13 mouse cellular contexts compared by ENCODE assay signal in genomic region chr14:104114986-104115951, GRCm38 (mm10).
"Had no signal": no experiment of that assay in that cellular context is flagged by ENCODE, and none has a peak within 500 bp of the region (broad histone marks: within the 10 kb centered on the region; RNA-seq: fewer than 3 reads in every experiment).

No protein-coding gene starts in this region.

- H3K9me3 ChIP-seq: limb, embryonic 13.5 days had no signal

- H3K9ac ChIP-seq: limb, embryonic 13.5 days; liver, embryonic 14.5 days had no signal

- H3K4me1 ChIP-seq: limb, embryonic 13.5 days had no signal

- H3K4me2 ChIP-seq: limb, embryonic 13.5 days had no signal

- H3K36me3 ChIP-seq: limb, embryonic 13.5 days had no signal

- H3K27me3 ChIP-seq: limb, embryonic 13.5 days had no signal

- H3K4me3 ChIP-seq: layer of hippocampus, adult 2 months; limb, embryonic 13.5 days had no signal

- DNase-seq: kidney, adult 11 months; kidney, adult 9 months; kidney, postnatal 10 days; kidney, postnatal 4 days; left cerebral cortex, postnatal 4 days; lung, adult 18-20 months; right cerebral cortex, postnatal 4 days; spleen, adult 18-20 months; thymus, adult 18-20 months; thymus, postnatal 14 days had no signal

- H3K27ac ChIP-seq: layer of hippocampus, adult 2 months; limb, embryonic 13.5 days; liver, embryonic 14.5 days had no signal
